Mouse (Mus musculus) c-Kit-positive CD71-positive TER-119-positive erythroid progenitor cells, embryonic 14.5 days (primary cell): ENCODE measurements around the gene Bicral.
"Not testable (repeated sequence)": the region's sequence is repeated elsewhere in the genome, so short reads cannot be mapped to it uniquely, and the experiment has no call there.

Experiments
- DNase-seq: peaks from one replicate; pipeline ENCODE4 v3.0.0-alpha.2; 2013; ENCODE audit warnings: low spot score

Bicral gene

GRCm38 (mm10) chr17:46874133-46874532 lies 15.9 kb upstream of the Bicral start:
- DNase-seq, result no peak

GRCm38 (mm10) chr17:46872806-46873205 lies 14.5 kb upstream of the Bicral start:
- DNase-seq, result no peak

- no peak for DNase-seq
Measured at GRCm38 (mm10) chr17:46870913-46871312, 12.6 kb upstream of the Bicral start.

GRCm38 (mm10) chr17:46870204-46870798 lies 12.0 kb upstream of the Bicral start:
- no peak for DNase-seq

GRCm38 (mm10) chr17:46866836-46867235 lies 8.6 kb upstream of the Bicral start:
- no peak for DNase-seq

GRCm38 (mm10) chr17:46864566-46865195 lies 6.4 kb upstream of the Bicral start:
- peak; percentile 39 for DNase-seq

- no peak for DNase-seq
Measured at GRCm38 (mm10) chr17:46860120-46860519, 1.8 kb upstream of the Bicral start.

GRCm38 (mm10) chr17:46858749-46859444 lies 615 bp upstream of the Bicral start:
- DNase-seq, result peak; percentile 20

GRCm38 (mm10) chr17:46857361-46857902 lies 850 bp downstream of the Bicral start:
- DNase-seq, result peak; percentile 48

- peak; percentile 67 for DNase-seq
Measured at GRCm38 (mm10) chr17:46856471-46857360, 1.6 kb downstream of the Bicral start.

- DNase-seq, result no peak
Measured at GRCm38 (mm10) chr17:46856107-46856388, 2.2 kb downstream of the Bicral start.

GRCm38 (mm10) chr17:46855328-46856106 lies 2.8 kb downstream of the Bicral start:
- DNase-seq, result peak; percentile 26

- no peak for DNase-seq
Measured at GRCm38 (mm10) chr17:46854640-46855110, 3.6 kb downstream of the Bicral start.

- DNase-seq, result no peak
Measured at GRCm38 (mm10) chr17:46854096-46854495, 4.2 kb downstream of the Bicral start.

- DNase-seq, result no peak
Measured at GRCm38 (mm10) chr17:46853281-46853680, 5.0 kb downstream of the Bicral start.

GRCm38 (mm10) chr17:46852725-46853124 lies 5.6 kb downstream of the Bicral start:
- DNase-seq, result no peak

GRCm38 (mm10) chr17:46847206-46847605 lies 11.1 kb downstream of the Bicral start:
- DNase-seq, result no peak

GRCm38 (mm10) chr17:46846573-46846972 lies 11.7 kb downstream of the Bicral start:
- not testable (repeated sequence) for DNase-seq

GRCm38 (mm10) chr17:46845262-46845661 lies 13.0 kb downstream of the Bicral start:
- no peak for DNase-seq

- no peak for DNase-seq
Measured at GRCm38 (mm10) chr17:46844811-46845210, 13.5 kb downstream of the Bicral start.

- no peak for DNase-seq
Measured at GRCm38 (mm10) chr17:46843716-46844115, 14.6 kb downstream of the Bicral start.
